In genomic region chr3:107334202-107334934, GRCm38 (mm10) we compare ENCODE assay signal across 1 mouse cellular context.
TF ChIP-seq lines count a peak whose summit lies in the region.

No protein-coding gene starts in this region.

TF ChIP-seq in MEL, 35 proteins besides CTCF, POLR2A, EP300 and RAD21 (continued from another document):
- TF ChIP-seq UBTF (IDR thresholded peaks at IDR 0.05; ENCODE audit: borderline replicate concordance, insufficient read depth, low read depth, low read length) (no peak), USF2 (IDR thresholded peaks at IDR 0.05; ENCODE audit: borderline replicate concordance in 1 of 2, insufficient read depth in 1 of 2, low read depth in 1 of 2, low read length in 2 of 2) (no peak), MYB (IDR thresholded peaks at IDR 0.05; ENCODE audit: low read depth, low read length) (0 out of 2 replicates have a peak, but pooled peaks have one; percentile 22), BHLHE40 (IDR thresholded peaks at IDR 0.05; ENCODE audit: borderline replicate concordance, low read depth, low read length) (no peak), ZNF384 (IDR thresholded peaks at IDR 0.05; ENCODE audit: low read depth, low read length) (no peak), ZC3H11A (IDR thresholded peaks at IDR 0.05; ENCODE audit: low read depth, low read length) (no peak), KAT2A (conservative IDR thresholded peaks at IDR 0.05; ENCODE audit: low read depth, low read length) (no peak), JUND (IDR thresholded peaks at IDR 0.05; ENCODE audit: low read depth, low read length) (no peak), CHD1 (IDR thresholded peaks at IDR 0.05; ENCODE audit: low read depth, low read length) (peak; percentile 88; the same call in 1 of the 2 replicates), MYC (IDR thresholded peaks at IDR 0.05; ENCODE audit: low read depth, low read length) (no peak), CHD2 (IDR thresholded peaks at IDR 0.05; ENCODE audit: low read length) (no peak), TAL1 (IDR thresholded peaks at IDR 0.05; ENCODE audit: low read length) (no peak), GABPA (IDR thresholded peaks at IDR 0.05; ENCODE audit: low read depth, low read length) (no peak), HCFC1 (IDR thresholded peaks at IDR 0.05; ENCODE audit: low read depth, low read length) (no peak), ZMIZ1 (IDR thresholded peaks at IDR 0.05; ENCODE audit: low read depth, low read length) (no peak), RCOR1 (IDR thresholded peaks at IDR 0.05; ENCODE audit: low read depth, low read length) (0 out of 2 replicates have a peak, but pooled peaks have one; percentile 14), E2F4 (IDR thresholded peaks at IDR 0.05; ENCODE audit: borderline replicate concordance, low read depth, low read length) (no peak), NRF1 (IDR thresholded peaks at IDR 0.05; ENCODE audit: insufficient read depth, low read depth, low read length, poor library complexity, severe bottlenecking) (no peak)
TF ChIP-seq in MEL: peak in this region for 9.
